12 mouse cellular contexts compared by ENCODE assay signal in the genomic region with DNA sequence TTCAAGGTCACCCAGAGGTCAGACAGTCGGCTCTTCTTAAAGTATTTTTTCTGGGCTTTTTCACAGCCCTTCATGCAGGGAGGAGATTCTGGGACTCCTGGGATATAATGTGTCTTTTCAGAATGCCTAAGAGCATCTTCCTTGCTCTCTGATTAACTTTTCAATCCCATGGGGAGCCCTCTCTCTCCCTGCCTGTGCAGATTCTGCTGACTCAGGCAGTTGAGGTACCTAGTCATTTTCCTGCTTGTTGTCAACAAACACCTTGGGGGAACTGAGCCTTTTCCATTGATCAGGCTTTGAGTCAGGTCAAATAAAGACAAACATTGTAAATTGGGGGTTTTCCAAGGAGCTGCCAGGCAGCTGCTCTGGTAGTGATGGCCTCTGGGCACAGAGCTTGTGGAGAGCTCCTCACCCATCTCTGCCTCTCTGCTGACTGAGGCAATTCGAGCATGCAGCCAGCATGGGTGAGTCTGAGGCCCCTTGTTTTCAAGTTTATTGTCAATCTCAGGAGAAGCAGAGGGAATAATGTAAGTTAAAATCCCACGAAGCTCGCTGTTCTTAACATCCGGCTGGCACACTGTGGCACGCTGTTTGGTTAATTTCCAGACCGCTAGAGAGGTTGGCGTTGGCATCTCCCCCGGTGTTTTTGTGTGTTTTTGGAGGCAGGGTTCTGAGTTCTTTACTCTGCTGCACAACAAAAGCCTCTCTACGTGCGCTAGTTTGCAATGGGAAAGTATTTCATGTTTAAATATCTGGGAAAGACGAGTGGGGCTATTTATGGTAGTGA.
A peak's percentile ranks its signal among the peaks of the same experiment; 100 is the strongest.
DNase-seq lines count a peak whose midpoint lies in the region; ATAC-seq lines count a peak whose summit lies in the region.
"Had no signal": no experiment of that assay in that cellular context is flagged by ENCODE, and none has a peak within 500 bp of the region (broad histone marks: within the 10 kb centered on the region; RNA-seq: fewer than 3 reads in every experiment).

No protein-coding gene starts in this region.

- H3K27me3 ChIP-seq in neural tube, embryonic 11.5 days (ENCODE audit: control insufficient read depth, insufficient read depth, low read length): no peaks in the 10 kb centered on the region
- no peaks in the 10 kb centered on the region for H3K27me3 ChIP-seq in forebrain, embryonic 15.5 days
- no peaks in the 10 kb centered on the region for H3K27me3 ChIP-seq in kidney, embryonic 16.5 days (ENCODE audit: insufficient read depth, low read length)
- H3K27me3 ChIP-seq: embryonic facial prominence, embryonic 15.5 days; liver, embryonic 13.5 days had no signal

- H3K4me1 ChIP-seq in neural tube, embryonic 11.5 days (ENCODE audit: control insufficient read depth, insufficient read depth, low read length): peaks cover 9% of the 10 kb centered on the region
- peaks cover 23% of the 10 kb centered on the region for H3K4me1 ChIP-seq in forebrain, embryonic 15.5 days
- H3K4me1 ChIP-seq in kidney, embryonic 16.5 days (ENCODE audit: insufficient read depth, low read length): peaks cover 6% of the 10 kb centered on the region
- H3K4me1 ChIP-seq: liver, embryonic 13.5 days had no signal

- no peak; the same call in 1 of the 2 replicates for ATAC-seq in neural tube, embryonic 11.5 days (ENCODE audit: insufficient read depth, low FRiP score, low TSS enrichment)
- ATAC-seq in forebrain, embryonic 15.5 days (replicated peaks): peak; percentile 70; the same call in 1 of the 2 replicates
- ATAC-seq in kidney, embryonic 16.5 days (ENCODE audit: low FRiP score, low TSS enrichment): no peak

- peak; percentile 41 for DNase-seq in neural tube, embryonic 11.5 days (ENCODE audit: low spot score)
- DNase-seq in neural tube, embryonic 10.5 days (ENCODE audit: extremely low spot score, low spot score): no peak
- peak; percentile 9 to 28 for DNase-seq in layer of hippocampus, postnatal 10 days (ENCODE audit: low spot score in 2 of 2)
- no peak for DNase-seq in thymus, postnatal 4 days
- no peak for DNase-seq in kidney, adult 11 months
- DNase-seq: gastrocnemius, postnatal 36 days; heart, postnatal 4 days; liver, embryonic 13.5 days; thymus, adult 18-20 months had no signal

- no peak overlapping the region for H3K4me2 ChIP-seq in neural tube, embryonic 11.5 days (ENCODE audit: low read depth)
- no peak overlapping the region for H3K4me2 ChIP-seq in forebrain, embryonic 15.5 days (replicated peaks)
- no peak overlapping the region for H3K4me2 ChIP-seq in kidney, embryonic 16.5 days (replicated peaks; ENCODE audit: low read depth, low read length)
- H3K4me2 ChIP-seq: embryonic facial prominence, embryonic 15.5 days; liver, embryonic 13.5 days had no signal

- no peaks in the 10 kb centered on the region for H3K36me3 ChIP-seq in neural tube, embryonic 11.5 days (ENCODE audit: control insufficient read depth, insufficient read depth, low read length)
- no peaks in the 10 kb centered on the region for H3K36me3 ChIP-seq in forebrain, embryonic 15.5 days
- H3K36me3 ChIP-seq in kidney, embryonic 16.5 days (ENCODE audit: insufficient read depth, low read length): no peaks in the 10 kb centered on the region
- H3K36me3 ChIP-seq: embryonic facial prominence, embryonic 15.5 days; liver, embryonic 13.5 days had no signal

- H3K27ac ChIP-seq in neural tube, embryonic 11.5 days (ENCODE audit: low read depth, low read length): peak overlapping the region; percentile 58
- H3K27ac ChIP-seq in forebrain, embryonic 15.5 days (replicated peaks): peak overlapping the region; percentile 47
- no peak overlapping the region for H3K27ac ChIP-seq in kidney, embryonic 16.5 days (ENCODE audit: low read length)
- H3K27ac ChIP-seq: embryonic facial prominence, embryonic 15.5 days; liver, embryonic 13.5 days had no signal

- H3K9ac ChIP-seq in neural tube, embryonic 11.5 days (ENCODE audit: low read length): no peak overlapping the region
- no peak overlapping the region; the same call in 1 of the 2 replicates for H3K9ac ChIP-seq in forebrain, embryonic 15.5 days (replicated peaks)
- H3K9ac ChIP-seq in kidney, embryonic 16.5 days (replicated peaks; ENCODE audit: low read length): no peak overlapping the region
- H3K9ac ChIP-seq: embryonic facial prominence, embryonic 15.5 days; liver, embryonic 13.5 days had no signal

- H3K9me3 ChIP-seq in neural tube, embryonic 11.5 days (ENCODE audit: control insufficient read depth, low read length): no peaks in the 10 kb centered on the region
- no peaks in the 10 kb centered on the region for H3K9me3 ChIP-seq in forebrain, embryonic 15.5 days
- H3K9me3 ChIP-seq in kidney, embryonic 16.5 days (ENCODE audit: low read length): no peaks in the 10 kb centered on the region
- H3K9me3 ChIP-seq: embryonic facial prominence, embryonic 15.5 days; liver, embryonic 13.5 days had no signal

- H3K4me3 ChIP-seq in neural tube, embryonic 11.5 days (ENCODE audit: low read depth, low read length): no peak overlapping the region
- H3K4me3 ChIP-seq in forebrain, embryonic 15.5 days: no peak overlapping the region
- no peak overlapping the region for H3K4me3 ChIP-seq in kidney, embryonic 16.5 days (ENCODE audit: low read length)
- H3K4me3 ChIP-seq: embryonic facial prominence, embryonic 15.5 days; liver, embryonic 13.5 days had no signal

- WGBS in neural tube, embryonic 11.5 days: 56% methylated on average over 12 of the region's 12 CpGs
- WGBS in forebrain, embryonic 15.5 days: 17% methylated on average over 12 of the region's 12 CpGs
- WGBS in kidney, embryonic 16.5 days: 69% methylated on average over 12 of the region's 12 CpGs

Comparison
In these comparisons a context has a peak if more than half of its experiments do, and no peak if none do; other contexts are left out.
1. DNase-seq: peak in neural tube, embryonic 11.5 days (single experiment) and layer of hippocampus, postnatal 10 days (2 of 2); none in neural tube, embryonic 10.5 days (single experiment), thymus, postnatal 4 days (single experiment) and kidney, adult 11 months (single experiment).